24 mouse cellular contexts compared by ENCODE assay signal in the genomic region with DNA sequence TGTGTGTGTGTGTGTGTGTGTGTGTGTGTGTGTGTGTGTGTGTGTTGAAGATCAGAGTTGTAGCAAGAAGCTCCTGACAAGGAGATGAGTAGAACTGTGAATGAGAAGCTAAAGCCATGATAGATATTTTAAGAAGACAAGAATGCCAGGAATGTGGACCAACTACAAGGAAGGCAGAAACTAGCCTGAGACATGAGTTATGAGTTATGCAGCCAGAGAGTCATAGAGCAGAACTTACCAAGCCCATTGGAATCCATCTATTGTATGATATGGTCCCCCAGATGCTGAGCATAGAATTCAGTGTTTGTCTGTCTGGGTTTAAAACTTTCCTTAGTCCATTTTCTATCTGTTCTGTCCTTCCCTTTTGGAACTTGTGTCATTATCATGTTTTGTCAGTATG.
DNase-seq lines count a peak whose midpoint lies in the region; ATAC-seq and TF ChIP-seq lines count a peak whose summit lies in the region.
"Had no signal": no experiment of that assay in that cellular context is flagged by ENCODE, and none has a peak within 500 bp of the region (broad histone marks: within the 10 kb centered on the region; RNA-seq: fewer than 3 reads in every experiment).

No protein-coding gene starts in this region.

- H3K9me3 ChIP-seq in midbrain, embryonic 15.5 days, result no peaks in the 10 kb centered on the region
- H3K9me3 ChIP-seq: embryonic facial prominence, embryonic 10.5 days; embryonic facial prominence, embryonic 12.5 days; forebrain, embryonic 10.5 days; forebrain, embryonic 13.5 days; forebrain, embryonic 15.5 days; G1E had no signal

- DNase-seq in Muller cell, postnatal 12 days (ENCODE audit: inconsistent ontology term), result peak; percentile 36
- peak; percentile 15 for DNase-seq in yolk sac, embryonic 10.5 days (ENCODE audit: low spot score)
- no peak for DNase-seq in cerebellum, adult 9-10 months
- no peak for DNase-seq in adrenal gland, postnatal 4 days (ENCODE audit: low spot score in 2 of 2)
- DNase-seq: adrenal gland, adult 8-10 months; adrenal gland, postnatal 36 days; B cell, adult 2 months; cerebellum, adult 11 months; cerebellum, adult 18-20 months; cerebellum, adult 8-10 months; cerebellum, postnatal 25 days; forebrain, postnatal 0 days had no signal

- ATAC-seq in midbrain, embryonic 15.5 days (replicated peaks), result no peak
- ATAC-seq: activated CD4-positive, CD25-positive, alpha-beta regulatory T cell, adult 4 months; CD4-positive, CD25-positive, alpha-beta regulatory T cell, adult 4 months; forebrain, embryonic 13.5 days; forebrain, embryonic 15.5 days; forebrain, postnatal 0 days had no signal

- no peak overlapping the region for H3K4me3 ChIP-seq in embryonic fibroblast, embryonic 13.5 days (ENCODE audit: insufficient read depth, low read length)
- no peak overlapping the region for H3K4me3 ChIP-seq in midbrain, embryonic 15.5 days
- H3K4me3 ChIP-seq: embryonic facial prominence, embryonic 10.5 days; embryonic facial prominence, embryonic 12.5 days; erythroblast, embryonic 14.5 days; forebrain, embryonic 10.5 days; forebrain, embryonic 13.5 days; forebrain, embryonic 15.5 days had no signal

- H3K27ac ChIP-seq in embryonic fibroblast, embryonic 13.5 days (ENCODE audit: insufficient read depth, low read length), result peak overlapping the region; percentile 60; the same call in 1 of the 2 replicates
- no peak overlapping the region for H3K27ac ChIP-seq in midbrain, embryonic 15.5 days
- H3K27ac ChIP-seq: embryonic facial prominence, embryonic 10.5 days; embryonic facial prominence, embryonic 12.5 days; forebrain, embryonic 10.5 days; forebrain, embryonic 13.5 days; forebrain, embryonic 15.5 days had no signal

- H3K4me1 ChIP-seq in embryonic fibroblast, embryonic 13.5 days (ENCODE audit: control insufficient read depth, insufficient read depth, low read length), result peaks cover 4% of the 10 kb centered on the region; the same call in 1 of the 2 replicates
- H3K4me1 ChIP-seq in midbrain, embryonic 15.5 days, result no peaks in the 10 kb centered on the region
- H3K4me1 ChIP-seq: embryonic facial prominence, embryonic 10.5 days; embryonic facial prominence, embryonic 12.5 days; forebrain, embryonic 10.5 days; forebrain, embryonic 13.5 days; forebrain, embryonic 15.5 days had no signal

- H3K9ac ChIP-seq in midbrain, embryonic 15.5 days, result no peak overlapping the region
- H3K9ac ChIP-seq: embryonic facial prominence, embryonic 12.5 days; forebrain, embryonic 13.5 days; forebrain, embryonic 15.5 days; forebrain, postnatal 0 days had no signal

- no peak overlapping the region for H3K4me2 ChIP-seq in midbrain, embryonic 15.5 days
- H3K4me2 ChIP-seq: embryonic facial prominence, embryonic 12.5 days; forebrain, embryonic 13.5 days; forebrain, embryonic 15.5 days had no signal

- TF ChIP-seq POLR2A in embryonic fibroblast, embryonic 13.5 days (IDR thresholded peaks at IDR 0.05; ENCODE audit: low read depth, low read length), result no peak

- no peak for TF ChIP-seq CTCF in embryonic fibroblast, embryonic 13.5 days (IDR thresholded peaks at IDR 0.05; ENCODE audit: borderline replicate concordance, insufficient read depth, low read length)

- H3K36me3 ChIP-seq in midbrain, embryonic 15.5 days (replicated peaks), result no peaks in the 10 kb centered on the region
- H3K36me3 ChIP-seq: embryonic facial prominence, embryonic 10.5 days; embryonic facial prominence, embryonic 12.5 days; forebrain, embryonic 10.5 days; forebrain, embryonic 15.5 days; G1E had no signal

- H3K27me3 ChIP-seq in midbrain, embryonic 15.5 days (replicated peaks), result no peaks in the 10 kb centered on the region
- H3K27me3 ChIP-seq: CH12.LX; embryonic facial prominence, embryonic 12.5 days; forebrain, embryonic 13.5 days; forebrain, embryonic 15.5 days had no signal

Comparison
In these comparisons a context has a peak if more than half of its experiments do, and no peak if none do; other contexts are left out.
1. DNase-seq: peak in Muller cell, postnatal 12 days (single experiment) and yolk sac, embryonic 10.5 days (single experiment); none in cerebellum, adult 9-10 months (single experiment) and adrenal gland, postnatal 4 days (0 of 2).